ENCODE assay signal across 15 mouse cellular contexts in genomic region chr11:114630044-114630443, GRCm38 (mm10). TPM values are rescaled to one million over a fixed set of nuclear protein-coding genes. Genes with fewer than 3 reads are reported as not detected.
DNase-seq lines count a peak whose midpoint lies in the region; ATAC-seq and TF ChIP-seq lines count a peak whose summit lies in the region.
"Had no signal": no experiment of that assay in that cellular context is flagged by ENCODE, and none has a peak within 500 bp of the region (broad histone marks: within the 10 kb centered on the region; RNA-seq: fewer than 3 reads in every experiment).

No protein-coding gene starts in this region.

- TF ChIP-seq CTCF in kidney, postnatal 0 days (IDR thresholded peaks at IDR 0.05; ENCODE audit: low read depth) = peak; percentile 41
- TF ChIP-seq CTCF in kidney, adult 2 months (conservative IDR thresholded peaks at IDR 0.05; ENCODE audit: insufficient read depth, insufficient read length, low read depth, low read length) = no peak
- TF ChIP-seq CTCF in testis, adult 2 months (IDR thresholded peaks at IDR 0.05; ENCODE audit: control insufficient read depth, insufficient read depth, insufficient replicate concordance, low read depth, low read length) = peak; percentile 81; the same call in 1 of the 2 replicates

- no peaks in the 10 kb centered on the region for H3K27me3 ChIP-seq in kidney, postnatal 0 days (ENCODE audit: insufficient read depth, low read length)
- no peaks in the 10 kb centered on the region for H3K27me3 ChIP-seq in kidney, adult 2 months (replicated peaks; ENCODE audit: control insufficient read depth, insufficient read depth, low read length)
- H3K27me3 ChIP-seq in testis, adult 2 months (ENCODE audit: control insufficient read depth, insufficient read depth, low read length) = no peaks in the 10 kb centered on the region
- H3K27me3 ChIP-seq: embryonic facial prominence, embryonic 15.5 days; midbrain, embryonic 12.5 days had no signal

- WGBS in kidney, postnatal 0 days = 83% methylated on average over 5 of the region's 5 CpGs
- 89% methylated on average over 5 of the region's 5 CpGs for WGBS in kidney, adult 2 months

- no peak for DNase-seq in kidney, postnatal 0 days (ENCODE audit: low spot score)
- DNase-seq in kidney, adult 2 months = no peak
- no peak for DNase-seq in testis, postnatal 10 days (ENCODE audit: low spot score)
- DNase-seq in ZHBTc4 (ENCODE audit: low read depth, low spot score) = peak; percentile 77
- DNase-seq in urinary bladder, postnatal 36 days (ENCODE audit: low spot score in 2 of 2) = no peak
- DNase-seq in layer of hippocampus, postnatal 25 days (ENCODE audit: extremely low spot score in 1 of 2, low spot score in 1 of 2) = no peak
- DNase-seq: adrenal gland, postnatal 25 days; heart, postnatal 4 days; kidney, postnatal 14 days; lung, postnatal 10 days had no signal

- H3K4me1 ChIP-seq in kidney, postnatal 0 days (replicated peaks; ENCODE audit: insufficient read depth, low read length) = no peaks in the 10 kb centered on the region
- no peaks in the 10 kb centered on the region for H3K4me1 ChIP-seq in kidney, adult 2 months (ENCODE audit: control insufficient read depth, insufficient read depth, low read length)
- peaks cover 10% of the 10 kb centered on the region for H3K4me1 ChIP-seq in testis, adult 2 months (ENCODE audit: control insufficient read depth, insufficient read depth, low read length)
- H3K4me1 ChIP-seq: midbrain, embryonic 12.5 days had no signal

- H3K4me2 ChIP-seq in kidney, postnatal 0 days (ENCODE audit: low read length) = no peak overlapping the region
- H3K4me2 ChIP-seq: embryonic facial prominence, embryonic 15.5 days; forebrain, embryonic 13.5 days; heart, embryonic 12.5 days; midbrain, embryonic 12.5 days had no signal

- no peak overlapping the region for H3K27ac ChIP-seq in kidney, postnatal 0 days
- no peak overlapping the region for H3K27ac ChIP-seq in kidney, adult 2 months (ENCODE audit: insufficient read depth, low read depth, low read length)
- no peak overlapping the region for H3K27ac ChIP-seq in testis, adult 2 months (ENCODE audit: control insufficient read depth, insufficient read depth, low read depth, low read length)
- H3K27ac ChIP-seq: embryonic facial prominence, embryonic 15.5 days; forebrain, embryonic 13.5 days; midbrain, embryonic 12.5 days had no signal

- ATAC-seq in kidney, postnatal 0 days (replicated peaks; ENCODE audit: low FRiP score, low read depth) = no peak
- ATAC-seq: forebrain, embryonic 13.5 days had no signal

- no peaks in the 10 kb centered on the region for H3K36me3 ChIP-seq in kidney, postnatal 0 days (ENCODE audit: insufficient read depth, low read length)
- no peaks in the 10 kb centered on the region for H3K36me3 ChIP-seq in kidney, adult 2 months (ENCODE audit: control insufficient read depth, insufficient read depth, low read length)
- no peaks in the 10 kb centered on the region for H3K36me3 ChIP-seq in testis, adult 2 months (ENCODE audit: control insufficient read depth, insufficient read depth, low read length)
- H3K36me3 ChIP-seq: embryonic facial prominence, embryonic 15.5 days; heart, embryonic 12.5 days; midbrain, embryonic 12.5 days had no signal

- no peak overlapping the region for H3K4me3 ChIP-seq in kidney, postnatal 0 days (replicated peaks; ENCODE audit: low read depth, low read length)
- no peak overlapping the region for H3K4me3 ChIP-seq in kidney, adult 2 months (ENCODE audit: insufficient read depth, low read depth, low read length)
- no peak overlapping the region for H3K4me3 ChIP-seq in testis, adult 2 months (ENCODE audit: control insufficient read depth, low read depth, low read length)
- H3K4me3 ChIP-seq: embryonic facial prominence, embryonic 15.5 days; forebrain, embryonic 13.5 days; heart, embryonic 12.5 days; midbrain, embryonic 12.5 days had no signal

- TF ChIP-seq POLR2A in kidney, adult 2 months (IDR thresholded peaks at IDR 0.05; ENCODE audit: low read depth, low read length) = no peak
- no peak for TF ChIP-seq POLR2A in testis, adult 2 months (IDR thresholded peaks at IDR 0.05; ENCODE audit: control insufficient read depth, low read depth, low read length)

- H3K9me3 ChIP-seq in kidney, postnatal 0 days (replicated peaks; ENCODE audit: low read length) = no peaks in the 10 kb centered on the region
- H3K9me3 ChIP-seq: embryonic facial prominence, embryonic 15.5 days had no signal

- H3K9ac ChIP-seq in kidney, postnatal 0 days (ENCODE audit: low read depth, low read length) = no peak overlapping the region
- H3K9ac ChIP-seq: embryonic facial prominence, embryonic 15.5 days; forebrain, embryonic 13.5 days; heart, embryonic 12.5 days; midbrain, embryonic 12.5 days had no signal

RNA-seq across cellular contexts. Expression of gene Rpl38, which starts 38.3 kb away (rescaled TPM):
- polyA plus RNA-seq in kidney, postnatal 0 days (2015; fragmentation: Nextera tagmentation; extraction: Ambion mirVana) = 1,186 and 1,429 TPM in 2 replicates
- polyA plus RNA-seq in kidney, adult 2 months (2012; rRNA removed) = 432 and 738 TPM in 2 replicates
- polyA plus RNA-seq in testis, adult 2 months (2012; rRNA removed) = 600 and 645 TPM in 2 replicates
- 100 to 1,000 TPM; 761 to 890 TPM for total RNA-seq in layer of hippocampus, postnatal 25 days (2021)

RNA-seq across cellular contexts. Expression of gene Ttyh2, which starts 45.2 kb away (rescaled TPM):
- polyA plus RNA-seq in kidney, postnatal 0 days (2015; fragmentation: Nextera tagmentation; extraction: Ambion mirVana) = 22.6 and 25.3 TPM in 2 replicates
- polyA plus RNA-seq in kidney, adult 2 months (2012; rRNA removed) = 34.4 and 40.6 TPM in 2 replicates
- 13.9 and 15.2 TPM in 2 replicates for polyA plus RNA-seq in testis, adult 2 months (2012; rRNA removed)
- total RNA-seq in layer of hippocampus, postnatal 25 days (2021) = 10 to 100 TPM; 28.8 to 34.0 TPM
